Mouse (Mus musculus): ENCODE measurements at regions not wholly inside any gene's neighbourhood (a gene's known extent, or its start where the extent isn't known, plus 50 kb on each side); places are given as distances from the start of the nearest gene placed in this dataset.

- TF ChIP-seq CTCF (IDR thresholded peaks at IDR 0.05; ENCODE audit: low read depth, low read length) (no peak), POLR2A (IDR thresholded peaks at IDR 0.05; ENCODE audit: extremely low read depth, insufficient read depth, low read length) (no peak)
These were observed 176.9 kb upstream of the Klf7 start for GRCm38 (mm10) chr1:64298950-64299349.

All from liver, adult 2 months (tissue).